Mouse (Mus musculus): ENCODE measurements around the gene Magee2. TPM values are rescaled to one million over a fixed set of nuclear protein-coding genes. Genes with fewer than 3 reads are reported as not detected.
"Not testable (repeated sequence)": the region's sequence is repeated elsewhere in the genome, so short reads cannot be mapped to it uniquely, and the experiment has no call there.

The Magee2 gene
- total RNA-seq (2017) = not detected in 2 replicates

DNA sequence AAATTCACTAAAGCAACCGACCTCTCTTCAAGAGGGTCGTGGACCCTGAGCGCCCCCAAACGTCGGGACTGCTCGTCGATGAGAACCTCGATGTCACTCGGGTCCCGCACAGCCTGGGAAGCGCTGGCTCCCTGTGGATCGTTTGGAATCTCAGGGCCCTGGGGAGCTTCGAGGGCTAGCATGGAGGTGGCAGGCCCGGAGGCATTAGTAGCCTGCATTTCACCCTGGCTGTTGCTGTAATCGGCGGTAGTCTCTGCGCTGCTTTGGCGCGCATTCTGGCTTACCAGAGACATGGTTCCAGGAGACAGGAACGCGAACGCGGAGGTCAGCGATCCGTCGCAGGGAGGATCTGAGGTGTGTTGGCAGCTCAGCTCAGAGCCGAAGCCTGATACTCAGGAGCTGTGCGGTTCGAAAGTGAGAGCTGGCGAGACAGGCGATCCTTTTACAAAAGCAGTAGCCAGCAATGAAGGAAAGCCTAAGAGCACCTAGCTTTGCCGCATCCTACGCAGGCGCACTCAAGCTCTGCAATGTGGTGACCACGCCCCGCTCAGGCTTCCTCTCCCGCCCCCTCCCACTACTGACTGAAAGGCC lies at the start of gene Magee2:
Gene Magee2, minus strand, starts transcription at position 517 of the 591 bp plus-strand sequence.
- ATAC-seq (ENCODE audit: extremely low read depth, insufficient number of reproducible peaks, low FRiP score, poor library complexity, severe bottlenecking) = no peak

DNA sequence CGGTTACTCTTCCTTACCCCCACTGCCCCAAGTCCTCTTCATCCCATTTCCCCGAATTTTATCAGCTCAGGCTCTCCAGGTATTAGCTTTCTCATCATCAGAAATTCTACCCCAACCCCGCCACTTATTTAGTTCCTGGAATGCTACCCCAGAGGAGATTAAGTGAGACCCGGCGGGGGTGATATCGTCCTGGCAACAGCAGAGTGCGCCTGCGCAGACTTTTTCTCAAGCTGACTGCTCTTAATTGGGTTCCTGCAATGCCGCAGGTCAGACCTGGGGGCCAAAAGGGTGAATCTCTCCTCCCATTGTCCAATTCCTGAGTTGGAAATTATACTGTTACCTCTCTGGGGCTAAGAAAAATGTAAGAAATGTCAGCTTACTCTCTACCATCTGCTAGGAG lies 3.5 kb downstream of the Magee2 start:
- no peak for ATAC-seq (ENCODE audit: extremely low read depth, insufficient number of reproducible peaks, low FRiP score, poor library complexity, severe bottlenecking)

DNA sequence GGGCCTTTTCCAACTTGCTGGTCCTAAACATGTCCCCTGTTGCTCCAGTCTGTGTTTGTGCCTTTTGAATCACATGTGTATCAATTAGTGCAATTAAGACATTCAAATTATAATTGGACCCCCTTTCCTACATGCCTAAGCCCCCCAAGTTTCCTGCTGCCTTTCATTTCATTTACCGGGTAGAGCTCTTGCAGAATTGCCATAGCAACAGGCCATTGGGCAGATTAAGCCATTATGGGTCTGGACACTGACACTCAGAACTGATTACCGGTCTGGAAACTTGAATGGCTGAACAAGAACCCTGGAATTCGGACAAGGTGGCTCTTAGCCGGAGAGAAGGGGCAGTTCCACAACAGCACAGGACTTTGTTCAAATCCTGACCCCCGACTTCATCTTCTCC lies 39.5 kb downstream of the Magee2 start:
- ATAC-seq (ENCODE audit: extremely low read depth, insufficient number of reproducible peaks, low FRiP score, poor library complexity, severe bottlenecking) = not testable (repeated sequence)

DNA sequence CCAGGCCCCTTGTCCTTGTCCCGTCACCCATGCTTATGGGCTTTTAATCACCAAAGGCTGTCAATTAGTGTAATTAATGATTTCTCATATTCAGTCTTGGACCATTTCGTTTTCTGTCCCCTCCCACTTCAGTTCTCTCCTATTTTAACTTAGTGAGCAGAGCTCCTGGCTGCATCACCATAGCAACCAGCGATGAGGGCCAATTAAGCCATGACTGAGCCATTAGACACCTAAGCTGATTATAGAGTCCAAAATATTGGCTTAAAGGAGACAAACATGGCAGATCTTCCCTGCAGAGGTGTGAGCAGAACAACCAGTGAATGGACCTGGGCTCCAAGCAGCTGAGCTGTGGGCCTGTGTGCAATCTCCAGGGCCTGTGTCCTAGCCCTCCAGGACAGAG lies 40.1 kb downstream of the Magee2 start:
- not testable (repeated sequence) for ATAC-seq (ENCODE audit: extremely low read depth, insufficient number of reproducible peaks, low FRiP score, poor library complexity, severe bottlenecking)

DNA sequence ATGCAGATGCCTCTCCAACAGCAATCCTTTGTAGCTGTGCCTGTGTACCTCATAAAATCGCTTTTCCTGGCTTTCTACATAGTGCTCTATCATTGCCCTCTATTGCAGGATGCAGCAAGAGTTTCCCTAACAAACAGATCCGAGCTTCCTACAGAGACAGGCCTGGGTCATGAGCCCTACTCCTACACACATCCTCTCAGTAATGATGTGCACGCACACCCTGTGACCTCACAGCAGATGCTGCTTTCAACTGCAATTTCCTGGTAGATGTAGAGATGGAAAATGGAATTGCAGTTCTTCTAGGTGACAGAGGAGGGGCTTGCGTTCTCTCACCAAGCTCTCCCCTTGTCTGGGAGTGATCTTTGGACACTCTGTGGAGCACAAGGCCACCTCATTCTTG lies 43.4 kb downstream of the Magee2 start:
- not testable (repeated sequence) for ATAC-seq (ENCODE audit: extremely low read depth, insufficient number of reproducible peaks, low FRiP score, poor library complexity, severe bottlenecking)

Other genes starting within 250 kb of the Magee2 start
- 0.81 and 0.98 TPM in 2 replicates for gene Zdhhc15, start 186.2 kb downstream of the Magee2 start, total RNA-seq (2017)
- gene Pbdc1, start 222.5 kb upstream of the Magee2 start, total RNA-seq (2017) = 18.5 and 20.4 TPM in 2 replicates

Data from neutrophil, adult 5-6 weeks (primary cell).